Mouse (Mus musculus) lung, postnatal 4 days (tissue): Measurements from ENCODE around the gene Rcan3.

Experiments used
- DNase-seq, 2 experiments: peaks; one replicate each; pipeline ENCODE4 v3.0.0; 2021

Rcan3 gene

GRCm38 (mm10) chr4:135411633-135412032 lies 22.0 kb downstream of the Rcan3 start:
- DNase-seq = peak; percentile 64 to 73

GRCm38 (mm10) chr4:135406180-135406579 lies 27.5 kb downstream of the Rcan3 start:
- DNase-seq = no peak

- DNase-seq = no peak
Observed at GRCm38 (mm10) chr4:135404916-135405315, 28.7 kb downstream of the Rcan3 start.

- DNase-seq = no peak
Observed at GRCm38 (mm10) chr4:135404048-135404447, 29.6 kb downstream of the Rcan3 start.

GRCm38 (mm10) chr4:135401881-135402280 lies 31.8 kb downstream of the Rcan3 start:
- no peak for DNase-seq

- DNase-seq = no peak
Observed at GRCm38 (mm10) chr4:135397991-135398390, 35.7 kb downstream of the Rcan3 start, which contains the start of gene Ncmap. Gene Ncmap, minus strand, starts transcription at chr4:135398227.

GRCm38 (mm10) chr4:135397551-135397950 lies 36.1 kb downstream of the Rcan3 start:
- no peak for DNase-seq

- no peak for DNase-seq
Observed at GRCm38 (mm10) chr4:135396303-135396702, 37.4 kb downstream of the Rcan3 start.

- no peak for DNase-seq
Observed at GRCm38 (mm10) chr4:135395375-135395774, 38.3 kb downstream of the Rcan3 start.

- DNase-seq = no peak
Observed at GRCm38 (mm10) chr4:135394666-135395065, 39.0 kb downstream of the Rcan3 start.

GRCm38 (mm10) chr4:135393381-135393780 lies 40.3 kb downstream of the Rcan3 start:
- no peak for DNase-seq

- no peak for DNase-seq
Observed at GRCm38 (mm10) chr4:135392801-135393200, 40.9 kb downstream of the Rcan3 start.

GRCm38 (mm10) chr4:135391014-135391413 lies 42.6 kb downstream of the Rcan3 start:
- DNase-seq = no peak

- peak; percentile 25 to 47 for DNase-seq
Observed at GRCm38 (mm10) chr4:135385614-135386013, 48.0 kb downstream of the Rcan3 start.

GRCm38 (mm10) chr4:135382316-135382715 lies 51.3 kb downstream of the Rcan3 start:
- DNase-seq = peak; percentile 65 to 79

GRCm38 (mm10) chr4:135381355-135381754 lies 52.3 kb downstream of the Rcan3 start:
- DNase-seq = no peak

- no peak for DNase-seq
Observed at GRCm38 (mm10) chr4:135377241-135377640, 56.4 kb downstream of the Rcan3 start.

GRCm38 (mm10) chr4:135375444-135375843 lies 58.2 kb downstream of the Rcan3 start:
- no peak for DNase-seq

- no peak for DNase-seq
Observed at GRCm38 (mm10) chr4:135373299-135373698, 60.4 kb downstream of the Rcan3 start.

- no peak for DNase-seq
Observed at GRCm38 (mm10) chr4:135370372-135370771, 63.3 kb downstream of the Rcan3 start.

GRCm38 (mm10) chr4:135362828-135363227 lies 70.8 kb downstream of the Rcan3 start:
- DNase-seq = no peak
